Mouse (Mus musculus) MEL (cell line): ENCODE data around the gene Nup205. TPM values are rescaled to one million over a fixed set of nuclear protein-coding genes. Genes with fewer than 3 reads are reported as not detected.
A peak's percentile ranks its signal among the peaks of the same experiment; 100 is the strongest.

ENCODE experiments used
- DNase-seq: peaks from one replicate; pipeline ENCODE4 v3.0.0; 2011; ENCODE audit warnings: low read depth, low spot score
- H3K27ac ChIP-seq: 2 replicates; pipeline ENCODE4 v1.5.1; 2012; ENCODE audit warnings: low read depth, mild to moderate bottlenecking, control low read depth, low read length, moderate library complexity; ENCODE audit not compliant: control insufficient read depth
- H3K27me3 ChIP-seq, 2 experiments: fragments of 150-350 bp in 1 of 2; sonication (generic) in 1 of 2; 2 replicates each; pipeline ENCODE4 v1.6.1; 2012; ENCODE audit warnings: low read length in 2 of 2, mild to moderate bottlenecking in 2 of 2, improper control_type of control experiment in 1 of 2, moderate library complexity in 1 of 2; ENCODE audit not compliant: insufficient read depth in 2 of 2, control insufficient read depth in 1 of 2
- H3K36me3 ChIP-seq, 2 experiments: 2 replicates each; pipeline ENCODE4 v1.6.1; 2012 to 2014; ENCODE audit warnings: low read length in 2 of 2, improper control_type of control experiment in 1 of 2, inconsistent platforms in 1 of 2, mild to moderate bottlenecking in 1 of 2; ENCODE audit not compliant: insufficient read depth in 2 of 2, control insufficient read depth in 1 of 2
- H3K4me1 ChIP-seq, 2 experiments: fragments of 150-350 bp in 1 of 2; sonication (generic) in 1 of 2; 2 replicates each; pipeline ENCODE4 v1.6.1; 2012; ENCODE audit warnings: low read length in 2 of 2, improper control_type of control experiment in 1 of 2, mild to moderate bottlenecking in 1 of 2; ENCODE audit not compliant: insufficient read depth in 2 of 2, control insufficient read depth in 1 of 2
- H3K4me3 ChIP-seq, 2 experiments: fragments of 150-350 bp in 1 of 2; sonication (generic) in 1 of 2; 2 replicates each; pipeline ENCODE4 v1.5.1; 2012; ENCODE audit warnings: low read depth in 2 of 2, low read length in 2 of 2, mild to moderate bottlenecking in 2 of 2, moderate library complexity in 2 of 2, control low read depth in 1 of 2, improper control_type of control experiment in 1 of 2; ENCODE audit not compliant: control insufficient read depth in 1 of 2, insufficient read depth in 1 of 2
- H3K79me2 ChIP-seq: 2 replicates; pipeline ENCODE4 v1.6.1; 2012; ENCODE audit warnings: mild to moderate bottlenecking, low read length, moderate library complexity; ENCODE audit not compliant: control insufficient read depth, poor library complexity, insufficient read depth
- H3K9ac ChIP-seq: 2 replicates; pipeline ENCODE4 v1.6.1; 2012; ENCODE audit warnings: low read depth, mild to moderate bottlenecking, control low read depth, low read length, moderate library complexity; ENCODE audit not compliant: control insufficient read depth, poor library complexity, severe bottlenecking
- H3K9me3 ChIP-seq: fragments of 150-350 bp; sonication (generic); replicated peaks from 2 replicates; pipeline ENCODE4 v1.6.1; 2012; ENCODE audit warnings: mild to moderate bottlenecking, low read length, improper control_type of control experiment, moderate library complexity; ENCODE audit not compliant: insufficient read depth
- BHLHE40 ChIP-seq: IDR thresholded peaks from 2 replicates; pipeline ENCODE4 v1.6.1; 2012; ENCODE audit warnings: low read depth, mild to moderate bottlenecking, inconsistent platforms, low read length, improper control_type of control experiment, borderline replicate concordance
- CHD1 ChIP-seq: IDR thresholded peaks from 2 replicates; pipeline ENCODE4 v1.6.1; 2012; ENCODE audit warnings: low read depth, mild to moderate bottlenecking, inconsistent platforms, low read length, improper control_type of control experiment
- CHD2 ChIP-seq: IDR thresholded peaks from 2 replicates; pipeline ENCODE4 v1.6.1; 2011; ENCODE audit warnings: low read length, improper control_type of control experiment
- E2F4 ChIP-seq: IDR thresholded peaks from 2 replicates; pipeline ENCODE4 v1.6.1; 2011; ENCODE audit warnings: low read depth, low read length, improper control_type of control experiment, borderline replicate concordance
- EP300 ChIP-seq, 2 experiments: IDR thresholded peaks; 2 replicates each; pipeline ENCODE4 v1.6.1; 2011; ENCODE audit warnings: improper control_type of control experiment in 2 of 2, low read length in 2 of 2, low read depth in 1 of 2, mild to moderate bottlenecking in 1 of 2
- ETS1 ChIP-seq: IDR thresholded peaks from 2 replicates; pipeline ENCODE4 v1.6.1; 2012; ENCODE audit warnings: low read depth, mild to moderate bottlenecking, inconsistent platforms, low read length, improper control_type of control experiment, moderate library complexity
- JUND ChIP-seq: IDR thresholded peaks from 2 replicates; pipeline ENCODE4 v1.6.1; 2011; ENCODE audit warnings: low read depth, mild to moderate bottlenecking, improper control_type of control experiment, low read length
- MAFK ChIP-seq: IDR thresholded peaks from 2 replicates; pipeline ENCODE4 v1.6.1; 2011; ENCODE audit warnings: low read depth, mild to moderate bottlenecking, low read length, improper control_type of control experiment, borderline replicate concordance
- MEF2A ChIP-seq: IDR thresholded peaks from 2 replicates; pipeline ENCODE4 v1.6.1; 2014; ENCODE audit warnings: low read depth, mild to moderate bottlenecking, inconsistent platforms, low read length, improper control_type of control experiment; ENCODE audit not compliant: poor library complexity, insufficient replicate concordance, severe bottlenecking; ENCODE audit errors: extremely low read depth
- MYC ChIP-seq: IDR thresholded peaks from 2 replicates; pipeline ENCODE4 v1.6.1; 2011; ENCODE audit warnings: low read depth, mild to moderate bottlenecking, low read length, improper control_type of control experiment, moderate library complexity
- NELFE ChIP-seq: IDR thresholded peaks from 2 replicates; pipeline ENCODE4 v1.6.1; 2011; ENCODE audit warnings: low read depth, low read length, improper control_type of control experiment
- POLR2A ChIP-seq, 2 experiments: IDR thresholded peaks; 2 replicates each; pipeline ENCODE4 v1.6.1; 2011 to 2012; ENCODE audit warnings: low read length in 2 of 2, mild to moderate bottlenecking in 2 of 2, control low read depth in 1 of 2, improper control_type of control experiment in 1 of 2, low read depth in 1 of 2, moderate library complexity in 1 of 2; ENCODE audit not compliant: control insufficient read depth in 1 of 2, insufficient read depth in 1 of 2, poor library complexity in 1 of 2
- POLR2AphosphoS2 ChIP-seq: IDR thresholded peaks from 2 replicates; pipeline ENCODE4 v1.6.1; 2011; ENCODE audit warnings: low read length, improper control_type of control experiment
- POLR2AphosphoS5 ChIP-seq: IDR thresholded peaks from 2 replicates; pipeline ENCODE4 v1.6.1; 2012; ENCODE audit warnings: low read depth, borderline replicate concordance, mild to moderate bottlenecking, inconsistent platforms, low read length, moderate library complexity, mixed read lengths
- RAD21 ChIP-seq: IDR thresholded peaks from 2 replicates; pipeline ENCODE4 v1.6.1; 2011; ENCODE audit warnings: mild to moderate bottlenecking, low read depth, low read length, improper control_type of control experiment
- TAL1 ChIP-seq: IDR thresholded peaks from 2 replicates; pipeline ENCODE4 v1.6.1; 2012; ENCODE audit warnings: mild to moderate bottlenecking, inconsistent platforms, low read length, moderate library complexity, mixed read lengths
- TCF12 ChIP-seq: IDR thresholded peaks from 2 replicates; pipeline ENCODE4 v1.6.1; 2014; ENCODE audit warnings: low read depth, mild to moderate bottlenecking, inconsistent platforms, low read length, improper control_type of control experiment, moderate library complexity
- ZKSCAN1 ChIP-seq: IDR thresholded peaks from 2 replicates; pipeline ENCODE4 v1.6.1; 2012; ENCODE audit warnings: low read depth, mild to moderate bottlenecking, inconsistent platforms, low read length, improper control_type of control experiment, moderate library complexity
- ZMIZ1 ChIP-seq: IDR thresholded peaks from 2 replicates; pipeline ENCODE4 v1.6.1; 2012; ENCODE audit warnings: low read depth, mild to moderate bottlenecking, inconsistent platforms, low read length, improper control_type of control experiment, moderate library complexity
- ZNF384 ChIP-seq: IDR thresholded peaks from 2 replicates; pipeline ENCODE4 v1.6.1; 2012; ENCODE audit warnings: low read depth, mild to moderate bottlenecking, inconsistent platforms, low read length, improper control_type of control experiment
- polyA plus RNA-seq, 2 experiments: library from polyadenylated mRNA; stranded (reverse) in 1 of 2; unstranded in 1 of 2; fragments of >175 nt in 1 of 2; fragments of >200 nt in 1 of 2; gene quantifications; 2 replicates each; pipeline versions ENCODE4 v1.2.1 to v1.2.4; 2012; ENCODE audit warnings: low replicate concordance in 2 of 2, low read depth in 1 of 2; ENCODE audit not compliant: insufficient read length in 2 of 2, insufficient read depth in 1 of 2, missing spikeins in 1 of 2
- total RNA-seq: library from RNA; depleted of rRNA; stranded (reverse); fragments of 300-350 nt; gene quantifications from 2 replicates; pipeline ENCODE4 v1.2.3, GENCODE M21; 2012

Gene Nup205
- total and polyA plus RNA-seq, 3 experiments, result 32.1 to 89.3 (median 82.9) TPM

- peak; percentile 79 for TF ChIP-seq TCF12
- no peak; a peak in 2 of 4 replicates for TF ChIP-seq EP300 (IDR thresholded peaks at IDR 0.05; ENCODE audit: low read depth in 1 of 2, low read length in 2 of 2)
- 0 out of 2 replicates have a peak, but pooled peaks have one; percentile 45 for TF ChIP-seq MYC
- TF ChIP-seq POLR2AphosphoS2, result peak; percentile 79; the same call in 1 of the 2 replicates
- TF ChIP-seq BHLHE40, result no peak; the same call in none of the 2 replicates
- no peak for TF ChIP-seq CHD2
- TF ChIP-seq ZMIZ1, result peak; percentile 77
- TF ChIP-seq ZKSCAN1, result 0 out of 2 replicates have a peak, but pooled peaks have one; percentile 7
- peak; percentile 89 for TF ChIP-seq NELFE
- 0 out of 2 replicates have a peak, but pooled peaks have one; percentile 34 for TF ChIP-seq ZNF384
- no peak for TF ChIP-seq MEF2A
- peak; percentile 89; the same call in 1 of the 2 replicates for TF ChIP-seq CHD1
- TF ChIP-seq MAFK, result no peak
- TF ChIP-seq ETS1, result peak; percentile 40; the same call in 1 of the 2 replicates
- peak; percentile 82 to 92; a peak in 3 of 4 replicates for TF ChIP-seq POLR2A (IDR thresholded peaks at IDR 0.05; ENCODE audit: control insufficient read depth in 1 of 2, insufficient read depth in 1 of 2, low read depth in 1 of 2, low read length in 2 of 2, poor library complexity in 1 of 2)
- TF ChIP-seq POLR2AphosphoS5, result no peak
- TF ChIP-seq TAL1, result no peak
- TF ChIP-seq E2F4, result no peak
Measured at GRCm38 (mm10) chr6:35252477-35253346, 75.5 kb downstream of the Nup205 start (continued).

- Histone ChIP-seq H3K27me3 (no peaks in the 10 kb centered on the region), H3K4me3 (peak overlapping the region; percentile 87 to 93), H3K4me1 (peaks cover 31 to 35% of the 10 kb centered on the region in 2 experiments), H3K27ac (peak overlapping the region; percentile 76), H3K79me2 (peaks cover 15% of the 10 kb centered on the region), H3K9me3 (no peaks in the 10 kb centered on the region), H3K9ac (peak overlapping the region; percentile 95), H3K36me3 (peaks cover 0 to 40% of the 10 kb centered on the region in 2 experiments; a peak in 2 of 4 replicates)
- DNase-seq, result peak; percentile 37
- TF ChIP-seq EP300 (IDR thresholded peaks at IDR 0.05; ENCODE audit: low read depth in 1 of 2, low read length in 2 of 2) (no peak), NELFE (no peak), JUND (no peak), BHLHE40 (no peak), RAD21 (no peak)
Measured at GRCm38 (mm10) chr6:35253474-35253873, 76.3 kb downstream of the Nup205 start.
